Mouse (Mus musculus) lung, adult 2 months (tissue): ENCODE results near the gene Bcorl1.

Experiments used
- CTCF ChIP-seq: fragments of 200-500 bp; IDR thresholded peaks from 2 replicates; pipeline ENCODE4 v1.5.1; 2011; ENCODE audit warnings: mild to moderate bottlenecking, low read length, control low read depth; ENCODE audit not compliant: insufficient read depth
- POLR2A ChIP-seq: fragments of 200-500 bp; IDR thresholded peaks from 2 replicates; pipeline ENCODE4 v1.6.1; 2011; ENCODE audit warnings: low read depth, mild to moderate bottlenecking, control low read depth, low read length, borderline replicate concordance; ENCODE audit errors: extremely low read depth

- no peak for TF ChIP-seq POLR2A
- TF ChIP-seq CTCF, result no peak
Measured at GRCm38 (mm10) chrX:48410388-48410776, 69.2 kb downstream of the Bcorl1 start.
